Mouse (Mus musculus) intestine, embryonic 14.5 days (tissue): Measurements from ENCODE around the gene Ccl26. TPM values are rescaled to one million over a fixed set of nuclear protein-coding genes. Genes with fewer than 3 reads are reported as not detected.

Experiments
- ATAC-seq: fragments of 200-750 bp; cut with Nextera tagmentation; replicated peaks from 2 replicates; pipeline ENCODE4 v1.8.0; 2017; ENCODE audit warnings: low read depth, moderate number of reproducible peaks, moderate TSS enrichment, moderate library complexity; ENCODE audit not compliant: low FRiP score, low TSS enrichment
- DNase-seq: peaks from one replicate; pipeline ENCODE4 v3.0.0-alpha.2; 2018; ENCODE audit warnings: low spot score
- H3K27ac ChIP-seq: fragments of 300-500 bp; sonication (generic); 2 replicates; pipeline ENCODE4 v1.5.1; 2014; ENCODE audit warnings: low read depth, mild to moderate bottlenecking, control low read depth
- H3K27me3 ChIP-seq: fragments of 300-500 bp; sonication (generic); replicated peaks from 2 replicates; pipeline ENCODE4 v1.6.1; 2014; ENCODE audit warnings: low read length, control low read depth; ENCODE audit not compliant: control insufficient read depth, insufficient read depth
- H3K36me3 ChIP-seq: fragments of 300-500 bp; sonication (generic); 2 replicates; pipeline ENCODE4 v1.6.1; 2014; ENCODE audit warnings: low read length, control low read depth; ENCODE audit not compliant: control insufficient read depth, insufficient read depth
- H3K4me1 ChIP-seq: fragments of 300-500 bp; sonication (generic); replicated peaks from 2 replicates; pipeline ENCODE4 v1.6.1; 2014; ENCODE audit warnings: low read length, control low read depth, mixed read lengths; ENCODE audit not compliant: control insufficient read depth, insufficient read depth
- H3K4me2 ChIP-seq: fragments of 300-500 bp; sonication (generic); 2 replicates; pipeline ENCODE4 v1.6.1; 2014; ENCODE audit warnings: low read length
- H3K4me3 ChIP-seq: fragments of 300-500 bp; sonication (generic); 2 replicates; pipeline ENCODE4 v1.5.1; 2014; ENCODE audit warnings: low read depth, low read length, control low read depth, mixed read lengths
- H3K9ac ChIP-seq: fragments of 300-500 bp; sonication (generic); 2 replicates; pipeline ENCODE4 v1.6.1; 2014; ENCODE audit warnings: mild to moderate bottlenecking, low read length
- H3K9me3 ChIP-seq: fragments of 300-500 bp; sonication (generic); 2 replicates; pipeline ENCODE4 v1.6.1; 2016; ENCODE audit warnings: low read length, control low read depth; ENCODE audit not compliant: control insufficient read depth
- WGBS: fragments of 180-500 bp; shearing (Covaris S2); extraction: QIAGEN DNeasy Blood & Tissue Kit; methylation state at CpG from one replicate; pipeline ENCODE4 v1.1.7; 2014; 5-methylcytosine and 5-hydroxymethylcytosine counted together
- polyA plus RNA-seq: library from polyadenylated mRNA; unstranded; fragments of >200 nt; fragmentation: Nextera tagmentation; extraction: Ambion mirVana; gene quantifications from 2 replicates; pipeline ENCODE4 v1.2.1, GENCODE M21; 2014

The Ccl26 gene
- polyA plus RNA-seq, 1 experiment from 2014 or later: not detected

GRCm38 (mm10) chr5:135531306-135531845 lies 32.0 kb downstream of the Ccl26 start:
- no peak overlapping the region for H3K4me2 ChIP-seq
- H3K9me3 ChIP-seq: no peaks in the 10 kb centered on the region
- no peak overlapping the region for H3K4me3 ChIP-seq
- 50% methylated on average over 11 of the region's 11 CpGs for WGBS
- H3K36me3 ChIP-seq: no peaks in the 10 kb centered on the region
- H3K27ac ChIP-seq: no peak overlapping the region
- H3K9ac ChIP-seq: no peak overlapping the region
- no peak for ATAC-seq
- DNase-seq: no peak
- H3K27me3 ChIP-seq: no peaks in the 10 kb centered on the region
- 0 out of 2 replicates have a peak, but pooled peaks cover 9% of the 10 kb centered on the region for H3K4me1 ChIP-seq

DNA sequence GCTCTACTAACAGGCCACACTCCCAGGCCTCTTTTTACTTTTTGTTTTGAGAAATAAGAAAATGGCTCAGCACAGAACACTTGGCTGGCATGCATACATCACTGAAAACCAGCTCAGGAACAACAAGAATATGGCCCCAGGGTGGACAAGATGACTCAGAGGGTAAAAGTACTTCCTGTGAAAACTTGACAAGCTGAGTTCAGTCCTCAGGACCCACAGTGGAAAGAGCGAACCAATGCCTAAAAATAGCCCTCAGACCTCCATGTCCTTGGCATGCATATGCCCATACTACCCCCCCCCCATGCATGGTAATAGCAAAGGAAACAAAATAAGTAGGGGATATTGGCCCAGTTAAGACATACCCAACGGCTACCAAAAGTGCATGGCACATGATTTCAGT lies 33.4 kb downstream of the Ccl26 start:
- Histone ChIP-seq H3K9me3 (no peaks in the 10 kb centered on the region), H3K27ac (no peak overlapping the region), H3K4me2 (no peak overlapping the region), H3K36me3 (no peaks in the 10 kb centered on the region), H3K4me3 (no peak overlapping the region), H3K9ac (no peak overlapping the region), H3K4me1 (peaks cover 15% of the 10 kb centered on the region), H3K27me3 (no peaks in the 10 kb centered on the region)
- 77% methylated on average over 2 of the region's 2 CpGs for WGBS
- ATAC-seq: no peak
- no peak for DNase-seq

DNA sequence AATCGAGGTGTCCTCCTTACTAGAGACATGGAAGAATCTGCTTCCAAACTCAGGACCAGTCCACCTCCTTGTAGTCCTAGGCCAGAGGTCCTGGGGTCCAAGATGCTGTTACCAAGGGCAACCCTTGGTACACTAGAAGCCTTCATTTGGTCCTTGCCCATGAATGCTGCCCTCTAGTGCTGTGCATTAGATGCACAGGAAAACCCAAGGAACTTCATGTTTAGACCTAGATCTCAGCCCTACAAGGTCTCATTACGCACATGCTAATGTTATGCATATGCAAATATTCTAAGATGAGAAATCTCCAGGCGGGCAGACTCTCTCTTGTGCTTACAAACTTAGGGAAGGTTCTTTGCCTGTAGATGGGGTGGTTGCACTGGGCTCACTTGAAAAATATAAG lies 34.1 kb downstream of the Ccl26 start:
- H3K9me3 ChIP-seq: no peaks in the 10 kb centered on the region
- no peaks in the 10 kb centered on the region for H3K27me3 ChIP-seq
- no peak overlapping the region for H3K9ac ChIP-seq
- ATAC-seq (no peak), DNase-seq (no peak)
- H3K4me3 ChIP-seq: no peak overlapping the region
- H3K4me1 ChIP-seq: peaks cover 15% of the 10 kb centered on the region
- no peak overlapping the region for H3K27ac ChIP-seq
- H3K4me2 ChIP-seq: no peak overlapping the region
- H3K36me3 ChIP-seq: no peaks in the 10 kb centered on the region
- 77% methylated on average over 3 of the region's 3 CpGs for WGBS

DNA sequence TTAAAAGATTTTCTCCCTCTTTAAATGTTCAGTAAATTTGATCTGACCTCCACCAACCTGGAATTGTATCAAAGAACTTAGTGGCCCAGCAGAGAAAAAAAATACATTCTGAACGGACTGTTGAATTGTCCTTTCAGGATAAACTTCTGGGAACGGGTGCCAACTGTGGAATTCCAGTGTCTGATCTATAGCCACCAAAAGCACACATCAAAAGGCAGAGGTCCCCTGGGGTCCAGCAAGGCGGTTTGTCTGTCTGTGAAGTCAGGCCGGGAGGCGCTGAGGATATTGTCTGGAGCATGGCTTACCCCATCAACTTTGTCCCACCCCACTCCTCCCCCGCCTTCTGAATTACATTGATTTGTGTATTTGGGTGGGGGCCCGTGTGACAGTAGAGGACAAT lies 35.4 kb downstream of the Ccl26 start:
- 47% methylated on average over 7 of the region's 7 CpGs for WGBS
- ATAC-seq: no peak
- Histone ChIP-seq H3K27me3 (no peaks in the 10 kb centered on the region), H3K9me3 (no peaks in the 10 kb centered on the region), H3K36me3 (no peaks in the 10 kb centered on the region), H3K27ac (no peak overlapping the region), H3K4me1 (peaks cover 15% of the 10 kb centered on the region), H3K4me3 (no peak overlapping the region), H3K9ac (no peak overlapping the region), H3K4me2 (no peak overlapping the region)
- no peak for DNase-seq

DNA sequence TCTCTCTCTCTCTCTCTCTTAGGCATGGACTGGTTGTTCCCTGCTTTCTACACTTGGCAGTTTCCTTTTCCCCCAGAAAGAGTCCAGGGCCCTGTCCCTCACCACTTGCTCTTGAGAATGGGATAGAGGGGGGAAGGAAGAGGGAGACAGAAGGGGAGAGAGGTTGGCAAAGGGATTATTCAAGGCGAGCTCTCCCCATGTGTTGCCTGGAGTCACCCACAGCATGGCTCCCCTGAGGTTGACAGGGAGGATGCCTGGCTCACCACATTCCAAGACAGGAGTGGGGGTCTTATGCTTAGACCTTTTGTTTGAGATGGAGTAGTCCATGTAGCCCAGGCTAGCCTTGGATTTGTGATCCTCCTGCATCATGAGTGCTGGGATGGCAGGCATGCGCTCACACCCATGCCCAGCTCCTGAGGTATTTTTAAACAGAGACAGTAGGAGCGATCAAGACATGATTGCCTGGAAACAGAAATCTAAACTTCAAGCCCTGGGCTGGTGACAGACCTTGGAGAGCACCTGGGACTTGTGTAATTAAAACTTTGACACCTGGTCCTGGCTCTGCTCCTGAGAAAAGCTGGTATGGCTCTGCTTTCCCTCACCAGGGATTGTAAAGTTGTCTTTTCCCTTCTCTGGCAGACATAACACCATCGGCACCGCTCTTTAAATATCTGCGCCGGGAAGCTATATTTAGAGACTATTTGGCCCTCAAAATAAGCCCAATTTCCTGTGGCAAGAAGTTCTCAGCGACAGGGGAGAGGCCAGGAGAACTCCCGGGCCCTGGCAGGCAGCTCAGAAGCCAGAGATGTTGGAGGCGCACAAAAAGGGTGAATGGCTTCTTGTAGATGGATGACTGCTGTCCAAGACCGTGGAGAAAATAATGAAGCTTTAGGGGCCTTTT lies 38.5 kb downstream of the Ccl26 start:
- no peak for DNase-seq
- no peak overlapping the region for H3K9ac ChIP-seq

GRCm38 (mm10) chr5:135524087-135524486 lies 39.3 kb downstream of the Ccl26 start:
- no peaks in the 10 kb centered on the region for H3K27me3 ChIP-seq
- DNase-seq (no peak), ATAC-seq (no peak)
- H3K9me3 ChIP-seq: no peaks in the 10 kb centered on the region
- no peak overlapping the region for H3K4me3 ChIP-seq
- H3K4me1 ChIP-seq: peaks cover 6% of the 10 kb centered on the region
- no peak overlapping the region for H3K4me2 ChIP-seq
- no peaks in the 10 kb centered on the region for H3K36me3 ChIP-seq
- no peak overlapping the region for H3K27ac ChIP-seq
- no peak overlapping the region for H3K9ac ChIP-seq
- WGBS: 80% methylated on average over 2 of the region's 2 CpGs

More for the DNA sequence above, 38.5 kb downstream of the Ccl26 start:
- no peaks in the 10 kb centered on the region for H3K36me3 ChIP-seq
- no peak overlapping the region for H3K4me3 ChIP-seq
- 35% methylated on average over 11 of the region's 11 CpGs for WGBS
- 0 out of 2 replicates have a peak overlapping the region, but pooled peaks have one; percentile 2 for H3K4me2 ChIP-seq
- peak overlapping the region; percentile 33; the same call in 1 of the 2 replicates for H3K27ac ChIP-seq
- 0 out of 2 replicates have a peak, but pooled peaks have one; percentile 36 for ATAC-seq
- no peaks in the 10 kb centered on the region for H3K9me3 ChIP-seq
- no peaks in the 10 kb centered on the region for H3K27me3 ChIP-seq
- peaks cover 6% of the 10 kb centered on the region for H3K4me1 ChIP-seq

DNA sequence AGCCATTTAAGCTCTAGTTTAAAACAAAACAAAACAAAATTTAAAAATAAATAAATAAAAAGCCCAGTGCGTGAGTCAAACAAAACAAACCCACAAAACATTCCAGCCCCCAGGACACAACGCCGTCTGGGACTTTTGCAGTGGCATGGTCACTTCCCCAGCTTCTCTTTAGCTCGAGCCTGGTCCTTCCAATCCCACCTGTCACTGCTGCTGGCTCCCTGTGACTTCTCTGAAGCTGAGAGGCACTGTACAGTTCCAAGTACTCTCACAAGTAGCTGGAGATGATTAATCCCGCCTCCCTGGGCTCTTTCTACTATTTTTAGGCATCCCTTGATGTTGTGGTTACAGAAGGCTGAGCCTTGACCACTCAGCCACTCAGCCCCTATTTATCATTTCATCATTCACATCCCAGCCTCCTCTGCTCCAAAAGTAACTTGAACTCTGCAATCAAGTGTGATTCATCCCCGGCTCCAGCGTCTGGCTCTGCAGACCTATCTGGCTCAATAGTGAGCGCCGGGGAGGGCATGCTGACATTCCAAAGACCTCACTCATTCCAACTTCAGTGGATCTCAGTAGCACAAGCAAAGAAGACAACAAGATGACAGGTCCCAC lies 41.2 kb downstream of the Ccl26 start:
- DNase-seq: no peak
- H3K4me2 ChIP-seq: no peak overlapping the region
- no peaks in the 10 kb centered on the region for H3K36me3 ChIP-seq
- no peak overlapping the region for H3K4me3 ChIP-seq
- no peak overlapping the region for H3K9ac ChIP-seq
- H3K27ac ChIP-seq: no peak overlapping the region
- ATAC-seq: no peak
- 52% methylated on average over 9 of the region's 9 CpGs for WGBS
- H3K4me1 ChIP-seq: peaks cover 6% of the 10 kb centered on the region
- H3K9me3 ChIP-seq: no peaks in the 10 kb centered on the region
- no peaks in the 10 kb centered on the region for H3K27me3 ChIP-seq

DNA sequence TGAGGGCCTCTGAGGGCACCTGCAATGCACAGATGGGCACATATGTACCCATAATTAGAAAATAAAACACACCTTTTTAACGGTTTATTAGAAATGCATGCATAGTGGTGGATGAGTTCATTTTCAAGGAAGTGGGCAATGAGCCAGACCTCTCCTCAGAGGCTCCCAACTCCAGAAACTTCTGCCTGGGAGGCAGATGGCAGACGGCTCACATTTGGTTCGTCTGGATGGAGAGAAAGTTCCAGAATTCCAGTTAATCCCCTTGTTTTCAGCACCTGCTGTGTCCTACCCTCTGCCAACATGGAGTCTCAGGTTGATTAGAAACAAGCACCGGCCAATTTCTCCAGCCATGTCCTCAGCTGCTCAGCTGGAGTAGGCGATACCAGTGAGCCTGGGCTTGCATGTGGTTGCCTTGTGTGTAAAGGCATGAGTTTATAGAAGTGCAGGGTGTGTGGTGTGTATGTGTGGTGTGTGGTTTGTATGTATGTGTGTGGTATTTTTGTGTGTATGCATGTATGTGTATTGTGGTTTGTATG lies 46.0 kb downstream of the Ccl26 start:
- Histone ChIP-seq H3K27me3 (no peaks in the 10 kb centered on the region), H3K36me3 (no peaks in the 10 kb centered on the region), H3K4me3 (no peak overlapping the region), H3K4me2 (no peak overlapping the region), H3K4me1 (no peaks in the 10 kb centered on the region), H3K9me3 (peaks cover 7% of the 10 kb centered on the region; the same call in 1 of the 2 replicates), H3K9ac (no peak overlapping the region), H3K27ac (no peak overlapping the region)
- WGBS: 86% methylated on average over 5 of the region's 5 CpGs
- DNase-seq (no peak), ATAC-seq (no peak)
